Mouse (Mus musculus) kidney, postnatal 0 days (tissue): ENCODE measurements around the gene Rps15. TPM values are rescaled to one million over a fixed set of nuclear protein-coding genes. Genes with fewer than 3 reads are reported as not detected.
"Not testable (repeated sequence)": the region's sequence is repeated elsewhere in the genome, so short reads cannot be mapped to it uniquely, and the experiment has no call there.

Experiments
- ATAC-seq: fragments of 200-750 bp; cut with Nextera tagmentation; replicated peaks from 2 replicates; pipeline ENCODE4 v1.8.0; 2017; ENCODE audit warnings: low read depth, moderate number of reproducible peaks, moderate TSS enrichment, moderate library complexity; ENCODE audit not compliant: low FRiP score
- DNase-seq: peaks from one replicate; pipeline ENCODE4 v3.0.0-alpha.2; 2016; ENCODE audit warnings: low spot score
- H3K27ac ChIP-seq: fragments of 300-500 bp; sonication (generic); 2 replicates; pipeline ENCODE4 v1.5.1; 2014; ENCODE audit warnings: mild to moderate bottlenecking
- H3K27me3 ChIP-seq: fragments of 300-500 bp; sonication (generic); 2 replicates; pipeline ENCODE4 v1.6.1; 2014; ENCODE audit warnings: low read length, mixed read lengths; ENCODE audit not compliant: insufficient read depth
- H3K36me3 ChIP-seq: fragments of 300-500 bp; sonication (generic); 2 replicates; pipeline ENCODE4 v1.6.1; 2014; ENCODE audit warnings: low read length, mixed read lengths; ENCODE audit not compliant: insufficient read depth
- H3K4me1 ChIP-seq: fragments of 300-500 bp; sonication (generic); replicated peaks from 2 replicates; pipeline ENCODE4 v1.6.1; 2014; ENCODE audit warnings: antibody characterized with exemption, low read length, mixed read lengths; ENCODE audit not compliant: insufficient read depth
- H3K4me2 ChIP-seq: fragments of 300-500 bp; sonication (generic); 2 replicates; pipeline ENCODE4 v1.6.1; 2014; ENCODE audit warnings: mild to moderate bottlenecking, low read length, moderate library complexity, mixed read lengths
- H3K4me3 ChIP-seq: fragments of 300-500 bp; sonication (generic); replicated peaks from 2 replicates; pipeline ENCODE4 v1.5.1; 2014; ENCODE audit warnings: low read depth, low read length
- H3K9ac ChIP-seq: fragments of 300-500 bp; sonication (generic); 2 replicates; pipeline ENCODE4 v1.6.1; 2014; ENCODE audit warnings: low read depth, low read length
- H3K9me3 ChIP-seq: fragments of 300-500 bp; sonication (generic); replicated peaks from 2 replicates; pipeline ENCODE4 v1.6.1; 2016; ENCODE audit warnings: low read length, inconsistent platforms, mixed read lengths
- CTCF ChIP-seq: IDR thresholded peaks from 2 replicates; pipeline ENCODE4 v1.5.1; 2016; ENCODE audit warnings: antibody characterized with exemption, low read depth, mild to moderate bottlenecking, moderate library complexity
- WGBS: fragments of 180-500 bp; shearing (Covaris S2); extraction: QIAGEN DNeasy Blood & Tissue Kit; methylation state at CpG from one replicate; pipeline ENCODE4 v1.1.7; 2014; 5-methylcytosine and 5-hydroxymethylcytosine counted together
- polyA plus RNA-seq: library from polyadenylated mRNA; unstranded; fragments of >200 nt; fragmentation: Nextera tagmentation; extraction: Ambion mirVana; gene quantifications from 2 replicates; pipeline ENCODE4 v1.2.1, GENCODE M21; 2015

Rps15 gene
- 974 and 1,069 TPM in 2 replicates for polyA plus RNA-seq

DNA sequence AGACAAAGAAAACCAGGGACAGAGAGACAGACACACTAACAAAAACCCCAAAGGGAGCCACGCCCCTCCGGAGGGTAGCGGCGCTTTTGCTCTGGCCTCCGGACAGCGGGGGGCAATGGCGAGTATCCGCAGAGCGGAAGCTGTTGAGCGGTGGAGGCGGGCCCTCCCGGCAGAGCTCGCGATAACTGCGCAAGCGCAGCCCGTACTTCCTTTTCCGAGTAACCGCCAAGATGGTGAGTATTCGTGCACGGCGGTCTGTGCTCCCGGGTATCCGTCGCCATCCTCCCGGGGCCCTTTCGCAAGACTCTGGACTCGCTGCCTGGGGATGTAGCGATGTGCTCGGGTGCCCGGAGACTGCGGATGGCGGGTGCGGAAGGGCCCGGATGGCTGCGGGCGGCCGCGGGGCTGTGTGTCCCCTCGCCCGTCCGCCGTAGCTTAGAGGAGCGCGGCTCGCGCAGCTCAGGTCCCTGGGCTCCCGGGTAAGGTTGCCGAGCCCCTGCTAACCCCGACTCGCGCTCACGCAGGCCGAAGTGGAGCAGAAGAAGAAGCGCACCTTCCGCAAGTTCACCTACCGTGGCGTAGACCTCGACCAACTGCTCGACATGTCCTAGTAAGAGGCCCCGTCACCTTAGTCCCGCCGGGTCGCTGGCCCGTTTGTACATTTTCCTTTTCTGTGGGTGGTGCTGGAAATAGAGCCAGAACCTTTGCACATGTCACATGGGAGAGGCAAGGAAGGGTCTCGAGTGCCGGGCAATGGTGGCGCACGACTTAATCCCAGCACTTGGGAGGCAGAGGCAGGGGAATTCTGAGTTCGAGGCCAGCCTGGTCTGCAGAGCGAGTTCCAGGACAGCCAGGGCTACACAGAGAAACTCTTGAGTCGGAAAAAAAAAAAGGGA lies at the start of gene Rps15:
Rps15 (plus strand) TSS at position 203 of the 896 bp plus-strand sequence.
- H3K9me3 ChIP-seq = no peaks in the 10 kb centered on the region
- peak within 1 kb of the TSS; percentile 99 for H3K9ac ChIP-seq
- WGBS = under 1% methylated on average over 72 of the region's 72 CpGs
- peaks cover 17% of the 10 kb centered on the region for H3K36me3 ChIP-seq
- no peaks in the 10 kb centered on the region; the same call in 1 of the 2 replicates for H3K4me1 ChIP-seq
- TF ChIP-seq CTCF = peak; percentile 77
- peaks cover 4% of the 10 kb centered on the region; the same call in 1 of the 2 replicates for H3K27me3 ChIP-seq
- peak within 1 kb of the TSS; percentile 97 for H3K4me3 ChIP-seq
- peak; percentile 99 for DNase-seq
- H3K4me2 ChIP-seq = peak within 1 kb of the TSS; percentile 90
- peak; percentile 89 for ATAC-seq
- H3K27ac ChIP-seq = peak within 1 kb of the TSS; percentile 95

DNA sequence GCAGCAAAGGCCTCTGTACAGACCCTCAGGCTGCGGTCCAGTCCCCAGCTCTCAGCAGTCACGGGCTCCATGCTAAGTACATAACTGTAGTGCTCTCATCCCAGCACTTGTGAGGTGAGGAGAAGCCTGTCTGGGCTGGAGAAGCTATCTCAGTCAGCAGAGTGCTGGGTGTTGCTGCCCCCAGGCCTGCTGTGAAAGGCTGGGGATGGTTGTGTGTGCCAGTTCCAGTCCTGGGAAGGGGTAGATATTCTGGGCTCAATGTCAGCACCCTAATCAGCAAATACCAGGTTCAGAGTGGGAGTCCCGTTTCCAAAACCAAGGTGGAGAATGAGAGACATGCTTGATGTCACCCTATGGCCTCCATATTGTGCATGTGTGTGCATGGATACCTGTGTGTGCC lies 49.6 kb upstream of the Rps15 start:
- H3K9me3 ChIP-seq = no peaks in the 10 kb centered on the region
- WGBS = 83% methylated on average over 3 of the region's 3 CpGs

DNA sequence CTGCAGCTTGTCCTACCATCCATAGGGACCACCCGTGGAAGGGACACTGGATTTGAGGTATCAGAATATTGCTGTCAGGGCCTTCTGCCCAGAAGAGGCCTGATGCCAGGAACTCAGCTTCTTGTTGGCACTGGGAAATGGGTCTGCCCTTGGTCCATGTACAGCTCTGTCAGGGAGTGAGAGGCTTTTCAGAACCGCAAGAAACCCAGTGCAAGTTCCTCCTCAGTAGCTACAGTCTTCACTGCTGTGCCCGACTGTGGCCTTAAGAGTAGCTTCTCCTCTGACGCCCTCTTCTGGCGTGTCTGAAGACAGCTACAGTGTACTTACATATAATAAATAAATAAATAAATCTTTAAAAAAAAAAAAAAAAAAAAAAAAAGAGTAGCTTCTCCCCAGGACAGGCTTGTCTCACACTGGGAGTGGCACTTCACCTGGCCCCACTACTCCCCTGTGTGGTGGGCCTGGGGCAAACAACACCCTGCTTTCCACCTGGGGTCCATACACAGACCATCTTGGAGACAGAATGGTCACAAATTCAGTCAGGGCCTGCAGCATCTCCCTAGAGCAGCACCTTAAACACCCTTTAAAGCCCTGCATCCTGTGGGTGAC lies 47.4 kb upstream of the Rps15 start:
- Histone ChIP-seq H3K27me3 (no peaks in the 10 kb centered on the region), H3K36me3 (peaks cover 43% of the 10 kb centered on the region), H3K27ac (no peak overlapping the region), H3K9me3 (no peaks in the 10 kb centered on the region), H3K4me2 (no peak overlapping the region), H3K4me3 (no peak overlapping the region), H3K9ac (no peak overlapping the region), H3K4me1 (peaks cover 1% of the 10 kb centered on the region)
- peak; percentile 60 for TF ChIP-seq CTCF
- DNase-seq (peak; percentile 82), ATAC-seq (no peak)
- 40% methylated on average over 5 of the region's 5 CpGs for WGBS

More for the DNA sequence above, 49.6 kb upstream of the Rps15 start:
- H3K4me3 ChIP-seq = no peak overlapping the region
- TF ChIP-seq CTCF = no peak
- ATAC-seq (no peak), DNase-seq (no peak)
- no peak overlapping the region for H3K4me2 ChIP-seq
- no peak overlapping the region for H3K27ac ChIP-seq
- H3K9ac ChIP-seq = no peak overlapping the region
- H3K27me3 ChIP-seq = no peaks in the 10 kb centered on the region
- peaks cover 65% of the 10 kb centered on the region for H3K36me3 ChIP-seq
- H3K4me1 ChIP-seq = no peaks in the 10 kb centered on the region

DNA sequence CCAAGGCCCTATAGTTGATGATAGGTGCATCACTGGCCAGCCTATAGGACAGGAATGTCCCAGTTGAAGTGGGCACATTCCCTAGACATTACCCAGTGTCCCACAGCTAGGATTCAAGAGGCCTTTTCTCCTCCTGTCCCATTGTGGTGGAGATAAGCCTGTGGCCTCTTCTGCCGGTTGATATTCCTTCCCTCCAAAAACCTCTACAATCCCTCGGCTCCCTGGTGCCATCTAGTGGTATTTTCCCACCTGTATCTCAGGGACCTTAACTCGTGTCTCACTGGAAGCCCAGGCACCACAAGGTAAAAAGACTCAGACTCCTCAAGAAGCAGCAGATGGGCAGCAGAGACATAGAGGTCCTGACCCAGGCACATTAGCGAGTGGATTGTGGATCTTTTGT lies 46.7 kb upstream of the Rps15 start:
- Histone ChIP-seq H3K36me3 (peaks cover 36% of the 10 kb centered on the region), H3K9me3 (no peaks in the 10 kb centered on the region), H3K27me3 (no peaks in the 10 kb centered on the region), H3K4me1 (peaks cover 6% of the 10 kb centered on the region), H3K27ac (no peak overlapping the region), H3K9ac (no peak overlapping the region), H3K4me2 (no peak overlapping the region), H3K4me3 (no peak overlapping the region)
- ATAC-seq (no peak), DNase-seq (peak; percentile 92)
- 2% methylated on average over 4 of the region's 4 CpGs for WGBS
- TF ChIP-seq CTCF = peak; percentile 95

DNA sequence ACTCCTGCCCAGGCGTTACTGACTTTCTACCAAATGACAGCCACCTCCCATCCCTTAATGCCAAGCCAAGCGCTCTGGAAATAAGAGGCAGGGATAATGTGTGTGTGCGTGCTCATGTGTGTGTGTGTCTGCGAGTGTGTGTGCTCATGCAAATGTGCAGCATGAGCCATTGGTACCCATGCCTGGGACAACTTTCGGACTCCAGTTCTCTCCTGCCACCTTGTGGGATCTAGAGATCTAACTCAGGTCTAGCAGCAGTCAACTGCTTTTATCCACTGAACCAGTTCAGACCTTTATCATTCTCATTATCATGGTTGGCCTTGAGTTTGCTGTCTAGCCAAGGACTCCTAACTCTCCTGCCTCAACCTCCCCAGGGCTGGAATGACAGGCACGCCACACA lies 44.4 kb upstream of the Rps15 start:
- no peak for ATAC-seq
- H3K4me2 ChIP-seq = no peak overlapping the region
- 33% methylated on average over 6 of the region's 6 CpGs for WGBS

DNA sequence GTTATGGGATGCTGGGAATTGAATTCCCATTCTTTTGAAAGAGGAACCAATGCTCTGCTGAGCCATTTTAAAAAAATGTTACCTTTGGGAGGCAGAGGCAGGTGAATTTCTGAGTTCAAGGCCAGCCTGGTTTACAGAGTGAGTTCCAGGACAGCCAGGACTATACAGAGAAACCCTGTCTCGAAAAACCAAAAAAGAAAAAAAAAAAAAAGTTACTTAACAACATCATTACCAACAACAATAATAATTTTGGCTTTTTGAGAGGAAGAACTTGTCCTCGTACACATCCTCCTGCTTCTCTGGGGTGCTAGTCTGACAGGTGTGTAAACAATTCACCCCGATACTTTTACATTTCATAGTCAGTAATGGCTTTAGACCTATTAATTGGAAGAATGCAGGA lies 43.8 kb upstream of the Rps15 start:
- H3K9ac ChIP-seq, DNase-seq, H3K4me1 ChIP-seq, H3K27ac ChIP-seq, H3K9me3 ChIP-seq, ATAC-seq, H3K27me3 ChIP-seq: not testable (repeated sequence)
- peak overlapping the region; percentile 82; the same call in 1 of the 2 replicates for H3K4me3 ChIP-seq
- H3K36me3 ChIP-seq = peaks cover 15% of the 10 kb centered on the region
- H3K4me2 ChIP-seq = peak overlapping the region; percentile 78; the same call in 1 of the 2 replicates
- 36% methylated on average over 3 of the region's 3 CpGs for WGBS

More for the DNA sequence above, 44.4 kb upstream of the Rps15 start:
- peaks cover 6% of the 10 kb centered on the region for H3K4me1 ChIP-seq
- no peak overlapping the region for H3K4me3 ChIP-seq
- H3K36me3 ChIP-seq = peaks cover 17% of the 10 kb centered on the region
- no peaks in the 10 kb centered on the region for H3K9me3 ChIP-seq
- no peaks in the 10 kb centered on the region for H3K27me3 ChIP-seq
- H3K9ac ChIP-seq = no peak overlapping the region
- peak; percentile 76 for DNase-seq
- H3K27ac ChIP-seq = no peak overlapping the region
- peak; percentile 71 for TF ChIP-seq CTCF
